Mouse (Mus musculus) bone marrow, adult 2 months (tissue): ENCODE data around the gene Dpf1.

Source experiments
- CTCF ChIP-seq: fragments of 200-500 bp; IDR thresholded peaks from 2 replicates; pipeline ENCODE4 v1.5.1; 2011; ENCODE audit warnings: low read length, control low read depth; ENCODE audit not compliant: control insufficient read depth, insufficient read depth
- POLR2A ChIP-seq: fragments of 200-500 bp; IDR thresholded peaks from 2 replicates; pipeline ENCODE4 v1.6.1; 2011; ENCODE audit warnings: low read depth, mild to moderate bottlenecking, control low read depth, low read length, borderline replicate concordance; ENCODE audit not compliant: control insufficient read depth

DNA sequence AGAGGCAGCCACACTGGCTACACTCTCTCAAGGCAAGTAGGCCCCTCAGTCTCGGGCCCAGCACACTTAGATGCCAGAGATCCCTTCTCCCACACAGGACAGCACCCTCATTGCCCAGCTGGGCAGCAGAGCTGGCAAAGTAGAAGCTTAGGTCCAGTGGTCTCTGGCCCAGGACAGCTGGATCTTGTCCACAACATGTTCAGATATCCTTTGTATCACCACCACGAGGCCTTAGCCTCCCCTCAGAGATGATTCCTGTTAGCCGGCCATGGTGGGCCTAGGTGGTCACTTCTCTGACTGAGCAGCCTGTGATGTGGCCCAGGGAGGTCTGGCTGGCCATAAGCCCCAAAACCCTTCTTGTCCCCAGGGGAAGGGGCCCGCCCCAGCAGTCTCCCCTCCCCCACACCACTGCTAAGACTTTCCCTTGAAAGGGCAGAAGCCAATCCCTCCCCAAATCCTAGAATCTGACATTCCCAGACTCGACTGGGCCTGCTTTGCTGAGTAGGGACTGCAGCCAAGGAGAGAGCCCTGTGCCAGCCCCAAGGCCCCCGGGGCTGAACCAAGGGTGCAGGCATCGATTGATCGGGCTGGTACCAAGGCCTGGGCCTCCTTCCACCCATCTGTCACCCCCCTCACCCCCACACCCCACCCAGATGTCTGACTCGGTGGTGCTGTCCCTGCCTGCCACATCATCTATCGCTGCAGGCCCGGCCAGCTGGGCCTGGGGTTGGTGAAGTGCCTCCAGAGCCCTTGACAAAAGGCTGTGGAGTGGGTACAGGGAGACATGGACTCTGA lies 12.9 kb upstream of the Dpf1 start:
- TF ChIP-seq CTCF, result no peak
- TF ChIP-seq POLR2A, result no peak
